Mouse (Mus musculus) heart, embryonic 13.5 days (tissue): ENCODE results near the gene Tfam. TPM values are rescaled to one million over a fixed set of nuclear protein-coding genes. Genes with fewer than 3 reads are reported as not detected.
A peak's percentile ranks its signal among the peaks of the same experiment; 100 is the strongest.

Source experiments
- ATAC-seq: fragments of 200-750 bp; cut with Nextera tagmentation; 2 replicates; pipeline ENCODE4 v1.8.0; 2017; ENCODE audit warnings: moderate TSS enrichment; ENCODE audit not compliant: insufficient number of reproducible peaks, low FRiP score, low TSS enrichment; ENCODE audit errors: extremely low read depth
- H3K27ac ChIP-seq: fragments of 300-500 bp; sonication (generic); replicated peaks from 2 replicates; pipeline ENCODE4 v1.5.1; 2015; ENCODE audit warnings: moderate library complexity, mild to moderate bottlenecking, inconsistent platforms
- H3K27me3 ChIP-seq: fragments of 300-500 bp; sonication (generic); replicated peaks from 2 replicates; pipeline ENCODE4 v1.6.1; 2015; ENCODE audit warnings: mild to moderate bottlenecking, inconsistent platforms
- H3K36me3 ChIP-seq: fragments of 300-500 bp; sonication (generic); 2 replicates; pipeline ENCODE4 v1.6.1; 2015; ENCODE audit warnings: mild to moderate bottlenecking, inconsistent platforms
- H3K4me1 ChIP-seq: fragments of 300-500 bp; sonication (generic); 2 replicates; pipeline ENCODE4 v1.6.1; 2015; ENCODE audit warnings: inconsistent platforms
- H3K4me2 ChIP-seq: fragments of 300-500 bp; sonication (generic); 2 replicates; pipeline ENCODE4 v1.6.1; 2015; ENCODE audit warnings: inconsistent platforms, mild to moderate bottlenecking, moderate library complexity
- H3K4me3 ChIP-seq: fragments of 300-500 bp; sonication (generic); 2 replicates; pipeline ENCODE4 v1.5.1; 2015; ENCODE audit warnings: moderate library complexity, mild to moderate bottlenecking, inconsistent platforms
- H3K9ac ChIP-seq: fragments of 300-500 bp; sonication (generic); 2 replicates; pipeline ENCODE4 v1.6.1; 2015; ENCODE audit warnings: inconsistent platforms, mild to moderate bottlenecking, moderate library complexity
- H3K9me3 ChIP-seq: fragments of 300-500 bp; sonication (generic); 2 replicates; pipeline ENCODE4 v1.6.1; 2016; ENCODE audit warnings: inconsistent platforms
- WGBS: fragments of 180-500 bp; shearing (Covaris S2); methylation state at CpG from one replicate; pipeline ENCODE4 v1.1.7; 2015; ENCODE audit warnings: mixed read lengths; 5-methylcytosine and 5-hydroxymethylcytosine counted together
- polyA plus RNA-seq: library from polyadenylated mRNA; unstranded; fragments of >200 nt; fragmentation: Nextera tagmentation; extraction: Ambion mirVana; gene quantifications from 2 replicates; pipeline ENCODE4 v1.2.1, GENCODE M21; 2015

Gene Tfam
- polyA plus RNA-seq = 42.3 and 47.6 TPM in 2 replicates

DNA sequence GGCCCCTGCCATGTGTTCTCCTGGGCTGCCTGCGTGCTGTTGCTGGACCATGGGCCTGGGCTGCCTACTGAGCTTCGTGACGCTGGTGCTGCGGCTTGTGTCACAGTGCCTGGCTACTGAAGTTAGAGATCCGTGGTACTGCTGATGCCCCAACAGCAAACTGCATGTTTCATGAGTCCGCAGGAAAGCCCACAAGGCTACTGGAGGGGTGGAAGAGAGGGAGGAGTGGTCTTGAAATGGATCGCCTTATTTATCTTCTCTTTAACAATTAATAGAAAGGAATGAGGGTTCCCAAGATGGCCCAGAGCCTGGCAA lies at the start of gene Tfam:
Tfam (minus strand) TSS at position 41 of the 315 bp plus-strand sequence.
- H3K4me3 ChIP-seq = peak within 1 kb of the TSS; percentile 97
- ATAC-seq = no peak
- no peaks in the 10 kb centered on the region for H3K9me3 ChIP-seq
- H3K36me3 ChIP-seq = peaks cover 27% of the 10 kb centered on the region
- H3K4me2 ChIP-seq = peak within 1 kb of the TSS; percentile 80
- H3K4me1 ChIP-seq = peaks cover 11% of the 10 kb centered on the region
- peak within 1 kb of the TSS; percentile 84 for H3K27ac ChIP-seq
- H3K27me3 ChIP-seq = peaks cover 12% of the 10 kb centered on the region; the same call in 1 of the 2 replicates
- WGBS = 5% methylated on average over 7 of the region's 7 CpGs
- H3K9ac ChIP-seq = peak within 1 kb of the TSS; percentile 98

DNA sequence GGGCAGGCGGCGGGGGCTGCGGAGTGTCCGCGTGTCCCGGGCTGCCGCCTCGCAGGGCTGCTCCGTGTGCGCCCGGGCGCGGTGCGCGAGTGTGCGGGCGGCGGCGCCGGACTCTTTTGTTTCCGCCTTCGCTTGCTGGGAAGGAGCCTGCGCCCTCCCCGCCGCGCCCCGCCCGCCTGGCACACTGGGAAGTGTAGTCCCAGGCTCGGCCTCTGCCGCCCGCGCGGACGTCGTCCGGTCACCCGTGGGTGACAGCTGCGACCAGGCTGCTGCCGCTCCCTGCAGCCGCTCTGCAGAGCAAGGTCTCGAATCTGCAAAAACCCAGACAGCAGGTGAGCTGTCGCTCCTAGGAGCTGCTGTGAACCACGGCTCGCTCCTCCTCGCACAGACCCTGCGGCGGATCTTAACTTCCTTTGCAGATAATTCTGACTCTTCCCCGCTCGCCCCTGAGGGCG lies 47.1 kb upstream of the Tfam start, which contains the start of gene Ube2d1:
Ube2d1 (minus strand) TSS at position 137 of the 455 bp plus-strand sequence.
- Histone ChIP-seq H3K36me3 (peaks cover 8% of the 10 kb centered on the region; the same call in 1 of the 2 replicates), H3K27ac (peak within 1 kb of the TSS; percentile 67), H3K9ac (peak within 1 kb of the TSS; percentile 96), H3K9me3 (no peaks in the 10 kb centered on the region), H3K4me2 (peak within 1 kb of the TSS; percentile 82), H3K27me3 (peaks cover 12% of the 10 kb centered on the region), H3K4me1 (peaks cover 36% of the 10 kb centered on the region), H3K4me3 (peak within 1 kb of the TSS; percentile 99)
- ATAC-seq = peak; percentile 82
- under 1% methylated on average over 49 of the region's 50 CpGs for WGBS

DNA sequence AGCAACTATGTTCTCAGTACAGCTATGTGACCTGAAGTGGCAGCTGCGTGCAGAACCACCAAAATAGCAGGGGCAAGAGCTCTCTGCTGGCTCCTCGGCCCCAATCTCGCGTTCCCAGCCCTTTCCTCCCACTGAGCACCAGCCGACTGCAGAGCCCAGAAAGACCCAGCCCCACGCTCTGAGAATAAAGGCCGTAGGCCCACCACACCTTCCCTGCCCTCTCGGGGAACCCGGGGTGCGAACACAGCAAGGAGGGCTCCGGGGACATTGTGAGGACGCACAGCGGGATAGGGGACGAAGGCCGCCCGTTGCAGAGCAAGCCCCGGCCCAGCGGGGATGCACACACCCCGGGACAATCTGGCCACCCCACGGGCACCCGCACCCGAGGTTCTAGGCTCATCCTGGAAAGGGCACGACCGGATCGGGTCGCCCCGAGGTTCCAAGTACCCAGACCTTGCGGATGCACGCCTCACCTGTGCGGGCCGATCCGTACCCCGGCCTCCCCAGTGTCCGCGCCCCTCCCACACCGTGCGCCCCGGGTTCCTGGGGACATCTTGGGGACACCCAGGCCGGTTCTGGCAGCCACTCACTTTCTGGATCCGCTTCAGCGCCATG lies 46.5 kb upstream of the Tfam start:
- under 1% methylated on average over 40 of the region's 41 CpGs for WGBS
- H3K27ac ChIP-seq = peak overlapping the region; percentile 67
- peaks cover 12% of the 10 kb centered on the region for H3K27me3 ChIP-seq
- peaks cover 36% of the 10 kb centered on the region for H3K4me1 ChIP-seq
- H3K9ac ChIP-seq = peak overlapping the region; percentile 96
- peak; percentile 53 for ATAC-seq
- H3K36me3 ChIP-seq = peaks cover 8% of the 10 kb centered on the region; the same call in 1 of the 2 replicates
- H3K4me2 ChIP-seq = peak overlapping the region; percentile 82
- H3K9me3 ChIP-seq = no peaks in the 10 kb centered on the region
- peak overlapping the region; percentile 99 for H3K4me3 ChIP-seq

DNA sequence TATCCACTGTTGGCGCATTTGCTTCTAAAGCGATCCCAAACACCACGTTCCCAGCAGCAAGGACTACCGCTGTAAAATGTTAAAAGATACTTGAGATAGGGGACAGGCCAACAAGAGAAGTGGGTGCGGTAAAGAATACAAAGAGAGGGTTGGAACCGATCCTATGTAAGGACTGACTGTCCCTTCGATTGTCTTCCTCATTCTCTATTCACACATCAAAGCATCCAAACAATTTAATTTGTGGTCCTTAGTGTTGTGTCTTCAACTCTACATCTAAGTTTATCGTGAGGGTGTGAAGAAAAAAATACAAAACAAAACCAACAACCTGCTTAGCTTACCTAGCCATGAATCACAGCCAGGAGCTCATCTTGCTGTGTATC lies 46.0 kb upstream of the Tfam start:
- ATAC-seq = no peak
- peak overlapping the region; percentile 96 for H3K9ac ChIP-seq
- whole genome bisulfite sequencing = 19% methylated on average over 8 of the region's 8 CpGs
- H3K4me3 ChIP-seq = peak overlapping the region; percentile 99
- H3K36me3 ChIP-seq = peaks cover 8% of the 10 kb centered on the region; the same call in 1 of the 2 replicates
- peak overlapping the region; percentile 82 for H3K4me2 ChIP-seq
- no peaks in the 10 kb centered on the region for H3K9me3 ChIP-seq
- peak overlapping the region; percentile 67 for H3K27ac ChIP-seq
- peaks cover 12% of the 10 kb centered on the region for H3K27me3 ChIP-seq
- H3K4me1 ChIP-seq = peaks cover 36% of the 10 kb centered on the region

DNA sequence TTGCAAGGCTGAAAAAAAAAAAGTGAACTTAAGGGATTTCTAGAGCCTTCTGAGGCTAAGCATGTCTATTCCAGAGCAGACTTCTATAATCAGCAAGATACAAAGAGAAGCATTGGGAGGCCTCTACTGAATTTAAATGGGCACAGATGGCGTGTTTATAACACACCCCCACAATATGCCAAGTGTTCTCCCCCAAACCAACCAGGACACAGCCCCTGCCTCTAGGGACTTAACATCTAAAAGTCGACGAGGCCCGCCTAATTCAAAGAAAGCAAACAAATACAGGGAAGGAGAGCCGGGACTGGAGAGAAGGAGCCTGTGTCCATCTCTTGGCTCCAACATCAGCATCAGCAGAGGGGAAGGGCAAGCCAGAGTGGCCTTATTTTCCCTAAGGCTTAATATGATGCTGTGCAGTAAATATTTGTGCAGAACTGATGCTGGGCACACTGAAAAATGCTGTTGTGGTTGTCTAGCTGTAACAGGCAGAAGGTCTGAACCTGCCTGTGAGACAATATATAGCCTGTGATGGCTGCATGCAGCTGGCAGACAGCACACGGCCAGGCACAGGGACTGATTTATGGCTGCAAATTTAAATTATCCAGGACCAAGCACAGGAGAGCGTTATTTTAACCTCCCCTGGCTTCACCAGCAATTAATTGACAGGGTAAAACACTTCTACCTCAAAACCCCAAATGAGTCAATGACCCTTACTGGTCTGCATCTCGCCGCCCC lies 35.1 kb upstream of the Tfam start:
- ATAC-seq = no peak
- WGBS = 70% methylated on average over 9 of the region's 9 CpGs

DNA sequence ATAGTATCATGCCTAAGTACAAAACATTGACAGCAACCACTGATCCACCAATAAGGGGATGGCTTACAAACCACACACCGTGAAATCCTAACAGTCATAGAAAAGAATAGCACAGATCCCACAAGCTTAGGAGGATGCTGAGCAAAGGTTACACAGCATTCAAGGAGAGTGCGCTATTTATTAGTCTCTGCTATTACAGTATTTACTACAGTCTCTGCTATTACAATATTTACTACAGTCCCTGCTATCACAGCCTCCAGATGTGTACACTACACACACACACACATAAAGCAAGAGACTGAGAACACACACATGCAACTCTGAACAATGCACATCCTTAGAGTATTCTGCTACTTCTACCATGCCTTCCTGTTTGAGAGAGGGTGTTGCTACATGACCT lies 29.9 kb upstream of the Tfam start:
- Histone ChIP-seq H3K27me3 (no peaks in the 10 kb centered on the region), H3K36me3 (0 out of 2 replicates have a peak, but pooled peaks cover 3% of the 10 kb centered on the region), H3K4me1 (peaks cover 18% of the 10 kb centered on the region), H3K4me2 (no peak overlapping the region), H3K27ac (no peak overlapping the region), H3K4me3 (no peak overlapping the region), H3K9me3 (no peaks in the 10 kb centered on the region), H3K9ac (no peak overlapping the region)
- WGBS = 90% methylated on average over 2 of the region's 2 CpGs
- ATAC-seq = no peak

More for the DNA sequence above, 35.1 kb upstream of the Tfam start:
- Histone ChIP-seq H3K9me3 (no peaks in the 10 kb centered on the region), H3K36me3 (peaks cover 7% of the 10 kb centered on the region; the same call in 1 of the 2 replicates), H3K4me2 (no peak overlapping the region), H3K4me1 (peaks cover 12% of the 10 kb centered on the region), H3K9ac (no peak overlapping the region), H3K4me3 (no peak overlapping the region), H3K27ac (no peak overlapping the region), H3K27me3 (no peaks in the 10 kb centered on the region)

DNA sequence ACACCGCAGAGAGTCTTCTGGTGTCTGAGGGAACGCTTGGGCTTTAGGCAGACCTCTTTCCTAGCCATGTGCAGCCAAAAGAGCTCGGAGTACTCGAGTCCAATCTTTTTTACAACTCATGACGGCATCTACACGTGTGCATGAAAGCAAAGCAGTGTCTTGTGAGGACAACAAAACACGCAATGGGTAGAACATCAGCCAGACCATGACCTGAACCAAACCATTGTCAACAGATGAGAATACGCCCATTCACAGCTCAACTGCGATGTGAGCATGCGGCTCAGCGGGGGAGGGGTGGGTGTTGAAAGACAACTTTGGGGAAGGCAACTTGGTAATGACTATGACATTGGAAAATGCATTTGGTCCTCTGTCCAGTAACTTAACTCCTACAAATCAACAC lies 29.4 kb upstream of the Tfam start:
- H3K4me2 ChIP-seq = no peak overlapping the region
- 0 out of 2 replicates have a peak, but pooled peaks cover 5% of the 10 kb centered on the region for H3K36me3 ChIP-seq
- H3K27ac ChIP-seq = no peak overlapping the region
- no peak overlapping the region for H3K9ac ChIP-seq
- H3K4me1 ChIP-seq = peaks cover 14% of the 10 kb centered on the region
- no peak overlapping the region for H3K4me3 ChIP-seq
- no peaks in the 10 kb centered on the region for H3K9me3 ChIP-seq
- no peak for ATAC-seq
- H3K27me3 ChIP-seq = no peaks in the 10 kb centered on the region
- WGBS = 73% methylated on average over 11 of the region's 11 CpGs

DNA sequence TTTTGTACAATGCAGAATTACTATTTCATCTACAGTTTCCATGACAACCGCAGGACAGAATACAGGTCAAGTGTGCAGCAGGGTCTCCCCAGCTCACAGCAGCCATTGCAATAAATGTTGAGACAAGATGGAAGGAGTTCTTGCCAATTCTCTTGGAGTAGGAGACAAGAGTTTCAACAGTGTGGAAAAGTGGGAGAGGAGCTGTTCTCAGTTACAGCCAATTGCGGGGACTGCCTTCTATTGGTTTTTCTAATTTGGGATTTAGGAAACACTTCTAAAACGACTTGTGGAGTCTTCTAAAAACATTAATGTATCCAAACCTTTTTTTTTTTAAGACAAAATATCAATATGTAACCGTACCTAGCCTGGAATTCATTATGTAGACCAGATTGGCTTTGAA lies 27.0 kb upstream of the Tfam start:
- ATAC-seq = no peak
- 84% methylated on average over 4 of the region's 4 CpGs for WGBS
- no peaks in the 10 kb centered on the region for H3K9me3 ChIP-seq
- H3K27me3 ChIP-seq = no peaks in the 10 kb centered on the region
- H3K4me3 ChIP-seq = no peak overlapping the region
- peaks cover 21% of the 10 kb centered on the region for H3K4me1 ChIP-seq
- peaks cover 21% of the 10 kb centered on the region for H3K36me3 ChIP-seq
- no peak overlapping the region for H3K4me2 ChIP-seq
- H3K27ac ChIP-seq = no peak overlapping the region
- no peak overlapping the region for H3K9ac ChIP-seq

DNA sequence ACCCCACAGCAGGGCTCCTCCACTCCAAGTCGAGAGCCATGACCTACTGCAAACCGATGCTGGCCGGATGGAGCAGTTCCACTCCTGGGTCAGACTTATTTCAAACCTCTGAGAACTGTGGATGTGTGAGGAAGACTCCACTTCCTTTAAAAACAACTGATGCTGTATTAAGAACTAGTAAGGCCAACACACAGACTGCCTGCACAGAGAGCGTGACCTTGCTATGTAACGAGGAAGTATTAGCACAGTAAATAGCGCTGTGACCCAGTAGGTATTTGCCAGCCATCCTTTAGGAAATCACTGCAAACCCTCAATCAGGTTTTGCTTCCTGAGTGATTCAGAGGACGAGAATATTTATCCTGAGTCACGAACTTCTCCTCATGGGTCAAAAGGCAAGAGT lies 23.6 kb upstream of the Tfam start:
- no peaks in the 10 kb centered on the region for H3K9me3 ChIP-seq
- no peak for ATAC-seq
- WGBS = 66% methylated on average over 8 of the region's 8 CpGs

DNA sequence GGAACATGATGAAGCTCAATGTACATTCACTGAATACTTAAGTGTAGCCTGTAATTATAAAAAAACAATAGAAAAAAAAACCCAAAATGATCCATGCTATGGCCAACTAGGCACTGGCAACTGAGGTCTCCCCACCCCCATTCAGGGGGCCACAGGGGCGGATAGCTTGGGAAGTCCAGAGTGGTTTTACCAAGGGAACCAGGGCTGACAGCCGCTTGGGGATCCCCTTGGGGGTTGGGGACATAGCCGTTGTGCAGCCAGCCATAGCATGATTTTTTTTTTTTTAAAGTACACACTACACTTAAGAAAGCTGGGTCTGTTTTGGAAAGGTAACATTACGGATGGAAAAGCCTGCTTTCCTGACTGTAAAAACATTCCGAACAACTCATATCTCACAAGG lies 20.9 kb upstream of the Tfam start:
- Histone ChIP-seq H3K4me3 (no peak overlapping the region), H3K36me3 (peaks cover 77% of the 10 kb centered on the region), H3K4me1 (0 out of 2 replicates have a peak, but pooled peaks cover 8% of the 10 kb centered on the region), H3K27me3 (no peaks in the 10 kb centered on the region), H3K4me2 (no peak overlapping the region), H3K27ac (no peak overlapping the region), H3K9me3 (no peaks in the 10 kb centered on the region), H3K9ac (no peak overlapping the region)
- WGBS = 76% methylated on average over 5 of the region's 5 CpGs
- ATAC-seq = no peak

More for the DNA sequence above, 23.6 kb upstream of the Tfam start:
- no peak overlapping the region for H3K9ac ChIP-seq
- no peak overlapping the region for H3K4me2 ChIP-seq
- no peaks in the 10 kb centered on the region for H3K27me3 ChIP-seq
- peaks cover 8% of the 10 kb centered on the region for H3K4me1 ChIP-seq
- H3K36me3 ChIP-seq = peaks cover 52% of the 10 kb centered on the region
- H3K4me3 ChIP-seq = no peak overlapping the region
- H3K27ac ChIP-seq = no peak overlapping the region

DNA sequence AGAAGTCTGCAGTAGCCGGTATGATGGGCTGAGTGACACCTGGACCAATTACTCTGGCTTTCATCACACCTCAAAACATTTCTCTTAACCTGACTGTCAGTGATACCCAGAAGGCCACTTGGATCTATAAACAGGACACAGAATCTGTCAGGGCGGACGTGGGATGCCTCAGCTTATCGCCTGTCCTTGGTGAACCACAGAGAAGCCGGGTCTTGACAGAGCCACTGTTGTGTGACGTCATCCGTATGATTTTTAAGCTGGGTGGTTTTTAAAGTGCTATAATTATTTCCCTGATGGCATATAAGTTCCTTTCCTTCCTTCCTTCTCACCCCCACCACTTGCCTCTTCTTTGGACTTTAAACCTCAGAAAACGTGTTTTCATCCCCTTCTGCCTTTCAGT lies 20.4 kb upstream of the Tfam start:
- no peaks in the 10 kb centered on the region for H3K9me3 ChIP-seq
- H3K9ac ChIP-seq = no peak overlapping the region
- no peak overlapping the region for H3K4me3 ChIP-seq
- WGBS = 70% methylated on average over 8 of the region's 8 CpGs
- no peak for ATAC-seq
- H3K27ac ChIP-seq = no peak overlapping the region
- H3K4me2 ChIP-seq = no peak overlapping the region
- no peaks in the 10 kb centered on the region for H3K27me3 ChIP-seq
- H3K4me1 ChIP-seq = 0 out of 2 replicates have a peak, but pooled peaks cover 8% of the 10 kb centered on the region
- H3K36me3 ChIP-seq = peaks cover 78% of the 10 kb centered on the region
